Mouse (Mus musculus) Muller cell, postnatal 12 days (primary cell): ENCODE results near the gene Agfg1.

ENCODE experiments used
- DNase-seq: peaks from one replicate; pipeline ENCODE4 v3.0.0-alpha.2; 2015; ENCODE audit errors: inconsistent ontology term

Gene Agfg1

DNA sequence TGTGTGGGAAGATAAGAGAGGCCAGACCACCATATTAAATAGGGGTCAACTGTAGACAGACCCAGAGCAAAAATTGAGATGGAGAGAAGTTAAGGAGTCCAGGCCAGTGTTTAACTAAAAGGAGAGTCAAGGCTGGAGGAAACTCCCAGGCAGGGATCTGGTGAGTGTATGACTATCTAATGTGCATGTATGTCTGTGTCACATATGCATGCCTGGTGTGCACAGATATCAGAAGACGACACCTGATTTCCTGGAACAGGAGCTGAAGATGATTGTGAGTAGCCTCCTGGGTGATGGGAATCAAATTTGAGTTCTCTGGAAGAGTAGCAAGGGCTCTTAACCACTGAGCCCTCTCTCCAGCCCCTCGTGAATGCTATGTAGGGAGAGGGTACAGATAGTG, 14.0 kb upstream of the Agfg1 start:
- no peak for DNase-seq

- no peak for DNase-seq
Observed at GRCm38 (mm10) chr1:82825783-82826182, 13.5 kb upstream of the Agfg1 start.

DNA sequence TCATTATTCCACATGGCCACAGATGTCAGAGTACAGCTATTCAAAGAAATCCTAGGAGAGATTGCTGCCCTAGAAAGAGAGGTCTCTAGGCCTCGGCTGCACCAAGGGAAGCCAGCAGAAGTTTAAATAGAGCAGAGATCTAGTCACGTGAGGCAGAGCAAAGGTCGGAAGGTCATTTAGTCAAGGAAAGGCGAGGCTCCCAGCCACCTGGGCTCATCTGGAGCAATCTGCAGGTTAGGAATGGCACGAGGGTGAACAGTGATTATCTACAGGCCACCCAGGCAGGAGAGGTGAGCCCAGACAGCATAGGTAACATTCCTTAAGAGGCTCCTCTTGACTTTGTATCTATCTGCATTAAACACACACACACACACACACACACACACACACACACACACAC, 12.4 kb upstream of the Agfg1 start:
- no peak for DNase-seq

- no peak for DNase-seq
Observed at GRCm38 (mm10) chr1:82830771-82831170, 8.5 kb upstream of the Agfg1 start.

DNA sequence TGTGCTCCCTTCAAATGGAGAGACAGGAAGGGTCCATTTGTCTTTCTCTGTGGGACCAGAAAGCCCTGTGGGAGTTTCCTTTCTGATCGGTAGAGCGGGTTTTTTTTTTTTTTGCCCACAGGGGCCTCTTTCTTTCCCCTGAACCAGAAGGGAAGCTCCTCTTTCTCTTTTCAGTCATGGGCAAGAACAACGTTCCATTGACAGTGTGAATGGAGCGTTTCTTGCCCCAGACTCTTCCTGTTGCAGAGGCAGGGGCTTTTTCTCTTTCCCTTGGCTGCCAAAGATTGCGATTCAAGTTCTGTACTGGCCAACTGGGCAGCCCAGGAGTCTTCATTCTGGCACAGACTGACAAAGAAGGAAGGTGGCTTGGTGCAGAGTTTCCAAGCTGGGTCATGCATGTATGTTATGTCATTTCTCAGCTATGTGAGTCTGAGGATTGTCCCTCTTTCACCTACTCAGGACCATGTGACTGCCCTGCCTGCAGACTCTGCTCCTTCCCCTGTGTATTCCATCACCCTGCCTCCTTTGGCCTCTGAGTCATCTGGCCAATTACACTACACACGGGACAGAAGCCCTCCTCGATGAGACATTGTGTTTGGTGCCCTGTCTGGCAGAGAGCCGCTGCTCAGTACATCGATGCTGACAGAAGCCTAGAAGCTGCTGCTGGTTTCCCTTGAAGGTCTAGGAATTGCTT, 7.6 kb upstream of the Agfg1 start:
- DNase-seq, result peak; percentile 91

GRCm38 (mm10) chr1:82832495-82833021, 6.7 kb upstream of the Agfg1 start:
- peak; percentile 13 for DNase-seq

GRCm38 (mm10) chr1:82833501-82833900, 5.8 kb upstream of the Agfg1 start:
- no peak for DNase-seq

DNA sequence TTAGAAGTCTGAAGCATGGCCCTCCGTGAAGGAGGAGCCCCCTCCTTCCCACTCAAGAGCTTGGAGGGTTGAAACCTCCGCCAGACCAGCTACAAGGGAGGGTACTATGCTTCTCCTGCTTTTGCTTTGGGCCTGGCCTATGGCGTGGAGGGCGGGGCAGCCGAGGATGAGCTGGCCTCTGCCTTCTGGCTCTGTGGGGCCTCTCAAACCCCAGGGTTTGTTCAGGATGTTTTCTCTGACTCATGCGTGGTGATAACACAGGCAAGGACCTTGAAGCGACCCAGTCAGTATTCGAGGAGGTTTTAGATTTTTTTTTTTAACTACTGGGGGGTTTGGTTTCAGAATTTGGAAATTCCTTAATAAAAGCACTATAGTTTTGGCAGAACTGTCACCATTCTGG, 4.7 kb upstream of the Agfg1 start:
- DNase-seq, result peak; percentile 14

DNA sequence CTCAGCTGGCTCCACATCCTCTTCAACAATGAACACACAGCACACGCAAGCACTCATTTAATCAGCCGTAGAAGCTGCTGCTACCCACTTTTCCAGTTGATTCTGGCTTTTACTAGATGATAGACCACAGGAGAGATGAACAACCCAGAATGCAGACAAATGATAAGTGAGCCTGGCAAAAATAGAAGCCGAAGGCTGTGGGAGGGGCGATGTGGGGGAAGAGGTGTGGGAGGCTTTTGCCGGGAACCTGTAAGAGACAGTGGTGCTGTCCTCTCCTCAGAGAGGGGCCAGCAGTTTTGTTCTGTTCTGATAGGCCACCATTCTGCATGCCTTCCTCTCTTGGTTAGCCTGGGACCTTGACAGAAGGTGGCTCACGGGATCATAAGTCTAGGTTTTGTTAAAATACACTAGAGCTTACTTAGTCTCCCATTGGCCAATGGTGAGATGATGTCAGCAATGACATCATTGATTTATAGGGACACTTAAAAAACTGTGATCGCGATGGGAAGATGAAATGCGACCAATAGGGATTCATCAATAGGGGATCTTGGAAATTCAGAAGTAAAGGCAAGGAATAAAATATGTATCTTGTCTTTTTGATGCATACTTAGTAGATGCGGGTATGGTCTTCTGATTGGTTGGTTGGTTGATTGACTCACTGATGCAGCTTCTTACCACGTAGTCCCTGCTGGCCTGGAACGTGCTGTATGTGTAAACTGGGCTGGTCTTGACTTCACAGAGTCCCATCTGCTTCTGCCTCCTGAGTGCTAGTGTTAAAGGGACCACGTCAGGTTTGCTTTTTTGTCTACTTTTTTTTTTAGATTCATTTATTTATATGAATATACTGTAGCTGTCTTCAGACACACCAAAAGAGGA, 2.7 kb upstream of the Agfg1 start:
- DNase-seq, result no peak

DNA sequence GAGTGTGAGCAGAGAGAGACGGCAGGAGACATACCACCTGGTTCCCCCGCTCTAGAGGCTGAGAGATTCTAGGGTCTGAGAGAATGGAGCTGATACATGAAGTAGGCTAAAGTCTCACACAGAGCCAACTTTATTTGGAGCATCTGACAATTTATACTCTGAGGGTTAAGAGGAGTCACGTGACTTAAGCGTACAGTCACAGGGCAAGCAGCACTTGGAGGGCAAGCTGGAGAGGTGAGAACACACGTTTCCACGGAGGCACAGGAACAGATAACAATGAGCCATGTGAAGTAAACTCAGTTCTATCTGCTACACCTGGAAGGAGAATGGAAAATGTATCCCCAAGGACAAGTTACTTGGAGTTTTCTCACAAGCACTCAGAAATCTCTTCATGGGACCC, 1.7 kb upstream of the Agfg1 start:
- no peak for DNase-seq

DNA sequence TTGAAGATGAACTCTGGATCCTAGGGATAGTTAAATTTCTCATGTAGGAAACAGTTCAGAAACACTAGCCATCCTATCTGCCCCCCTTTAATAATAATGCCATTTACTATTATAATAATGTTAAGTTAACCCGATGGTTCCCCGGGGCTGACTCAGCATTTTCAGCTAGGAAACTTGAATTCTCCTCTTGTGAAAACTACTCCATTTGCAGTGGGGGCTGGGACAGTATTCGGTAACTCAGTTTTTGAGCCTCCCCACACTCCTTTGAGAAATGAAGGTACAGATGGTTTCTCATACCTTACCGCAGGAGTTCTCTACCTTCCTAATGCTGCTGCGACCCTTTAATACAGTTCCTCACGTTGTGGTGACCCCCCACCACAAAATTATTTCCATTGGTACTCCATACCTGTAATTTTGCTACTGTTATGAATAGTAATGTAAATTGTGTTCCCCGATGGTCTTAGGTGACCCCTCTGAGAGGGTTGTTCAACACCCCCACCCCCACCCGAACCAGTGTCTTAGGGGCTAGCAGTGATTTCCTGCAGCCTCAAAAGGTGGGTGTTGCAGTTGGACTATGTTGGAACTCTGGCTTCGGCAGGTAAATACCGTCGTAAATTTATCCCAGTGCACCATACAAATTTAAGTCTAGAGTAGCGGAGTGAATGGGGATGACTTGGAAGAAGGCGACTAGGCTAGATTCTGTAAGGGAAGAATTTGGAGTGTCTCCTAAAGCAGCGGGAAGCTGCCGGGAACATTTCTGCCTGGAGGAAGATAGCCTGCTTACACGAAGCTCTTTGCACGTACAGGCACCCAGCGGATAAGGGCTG, 601 bp upstream of the Agfg1 start:
- no peak for DNase-seq

GRCm38 (mm10) chr1:82839614-82840421, 535 bp downstream of the Agfg1 start:
- peak; percentile 13 for DNase-seq

GRCm38 (mm10) chr1:82855729-82856128, 16.4 kb downstream of the Agfg1 start:
- DNase-seq, result no peak

DNA sequence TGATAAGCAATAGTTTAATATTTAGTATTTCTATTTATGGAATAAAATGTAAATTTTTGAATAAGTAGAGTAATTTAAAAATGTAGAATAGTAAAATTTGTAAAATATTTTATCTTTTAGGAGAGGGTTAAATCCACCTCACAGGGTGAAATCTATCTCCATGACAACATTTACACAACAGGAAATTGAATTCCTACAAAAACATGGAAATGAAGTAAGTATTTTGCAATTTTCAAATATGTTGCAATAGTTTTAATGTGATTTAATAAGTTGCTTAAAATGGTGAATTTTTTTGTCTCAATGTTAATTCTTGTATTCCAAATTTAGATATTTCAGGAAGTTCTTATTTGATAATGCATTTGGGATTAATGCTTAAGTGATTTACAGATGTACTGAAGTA, 19.0 kb downstream of the Agfg1 start:
- no peak for DNase-seq

DNA sequence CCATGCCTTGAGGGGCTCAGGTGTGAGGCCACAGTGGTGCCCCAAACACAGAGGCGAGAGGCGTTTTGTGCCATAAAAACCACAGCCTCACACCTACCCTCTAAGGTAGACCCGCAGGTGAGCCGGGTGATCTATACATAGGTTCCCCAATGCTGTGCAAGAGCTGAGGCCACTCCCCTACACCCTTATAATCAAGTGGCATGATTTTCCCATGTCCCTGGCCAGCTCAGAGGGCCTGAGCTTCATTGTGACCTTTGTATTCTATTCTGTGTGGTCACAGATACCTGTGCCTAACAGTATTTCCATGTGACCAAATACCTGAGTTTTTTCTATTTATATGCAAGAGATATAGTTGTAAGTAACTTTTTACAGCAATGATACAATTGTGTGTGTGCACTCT, 21.1 kb downstream of the Agfg1 start:
- DNase-seq, result no peak

GRCm38 (mm10) chr1:82870202-82870601, 30.9 kb downstream of the Agfg1 start:
- no peak for DNase-seq

DNA sequence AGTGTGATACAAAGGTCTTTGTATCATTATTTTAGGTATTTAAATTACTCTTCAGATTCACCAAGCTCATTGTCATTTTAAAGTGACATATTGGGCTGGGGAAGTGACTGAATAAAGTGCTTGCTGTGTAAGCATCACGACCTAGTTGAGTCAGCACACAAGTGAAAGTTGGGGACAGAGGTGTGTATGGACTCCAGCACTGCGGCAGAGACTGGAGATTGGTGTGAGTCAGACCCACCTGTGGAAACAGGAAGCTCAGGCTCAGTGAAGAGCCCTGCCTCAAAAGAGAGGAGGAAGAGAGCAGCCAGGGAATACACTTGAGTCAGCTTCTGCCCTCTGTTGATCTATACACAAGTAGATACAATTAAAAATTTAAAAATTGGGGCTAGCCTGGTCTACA, 39.9 kb downstream of the Agfg1 start:
- DNase-seq, result no peak

DNA sequence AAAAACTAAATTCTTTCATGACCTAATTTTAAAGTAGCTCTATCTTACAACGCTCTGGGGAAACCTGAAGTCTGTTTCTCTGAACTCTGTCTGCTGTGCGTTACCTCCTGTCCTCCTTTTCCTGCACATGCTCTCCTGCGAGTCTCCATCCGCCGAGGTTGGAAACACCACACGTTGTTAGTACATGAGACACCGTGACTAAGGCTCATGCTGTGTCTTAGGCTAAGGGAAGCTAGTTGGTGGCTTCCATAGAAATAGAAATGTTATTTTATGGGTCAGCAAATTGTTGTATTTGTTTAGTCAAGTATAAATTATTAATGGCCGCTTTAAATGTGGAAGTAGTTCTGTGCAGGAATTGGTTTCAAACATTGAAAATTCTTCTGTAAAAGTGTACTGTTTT, 40.9 kb downstream of the Agfg1 start:
- DNase-seq, result peak; percentile 74

- no peak for DNase-seq
Observed at GRCm38 (mm10) chr1:82893269-82893668, 54.0 kb downstream of the Agfg1 start.

DNA sequence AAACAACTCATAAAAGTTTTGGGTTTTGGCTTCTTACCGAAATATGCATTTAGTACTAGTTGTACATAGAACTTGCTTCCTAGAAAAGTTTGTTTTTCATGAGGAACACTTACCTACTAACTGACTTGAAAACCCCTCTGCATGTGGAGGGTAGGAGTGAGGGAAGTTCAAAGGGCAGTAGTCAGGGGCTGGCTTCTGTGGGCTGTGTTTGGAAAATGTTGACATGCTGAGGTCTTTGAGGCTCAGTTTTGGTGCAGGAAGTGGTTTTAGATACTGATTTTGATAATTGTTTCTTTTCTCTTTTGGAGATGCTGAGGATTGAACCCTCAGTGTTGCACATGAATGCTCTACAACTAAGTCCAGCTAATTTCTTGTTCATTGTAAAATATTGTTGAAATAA, 61.3 kb downstream of the Agfg1 start:
- no peak for DNase-seq

DNA sequence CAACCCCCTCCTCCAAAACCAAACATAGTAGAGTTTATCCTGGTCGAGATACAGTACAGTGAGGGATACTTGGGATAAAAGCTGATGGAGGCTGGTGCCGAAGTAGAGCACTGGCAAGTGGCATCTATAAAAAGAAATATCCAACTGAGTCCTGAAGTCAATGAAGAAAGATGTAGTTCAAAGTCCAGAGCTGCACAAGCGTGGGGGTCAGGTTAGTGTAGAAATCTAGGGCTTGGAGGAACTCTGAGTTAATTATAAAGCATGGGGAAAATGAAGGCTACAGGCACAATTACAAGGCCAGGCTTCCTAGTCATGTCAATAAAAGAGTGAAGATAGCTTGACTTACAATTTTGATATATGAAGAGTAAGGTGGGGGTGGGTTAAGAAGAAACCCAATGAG, 61.9 kb downstream of the Agfg1 start:
- DNase-seq, result no peak
